Mouse (Mus musculus) macrophage (primary cell): Measurements from ENCODE around the gene Dnajc25. TPM values are rescaled to one million over a fixed set of nuclear protein-coding genes. Genes with fewer than 3 reads are reported as not detected.
A peak's percentile ranks its signal among the peaks of the same experiment; 100 is the strongest.

ENCODE experiments used
- H3K27ac ChIP-seq: fragments of 350-480 bp; formaldehyde crosslinking; 2 replicates; pipeline ENCODE4 v1.9.0; 2021
- H3K36me3 ChIP-seq: fragments of 350-480 bp; formaldehyde crosslinking; 2 replicates; pipeline ENCODE4 v1.9.0; 2021; ENCODE audit errors: inconsistent target
- H3K4me3 ChIP-seq: fragments of 350-480 bp; formaldehyde crosslinking; 2 replicates; pipeline ENCODE4 v1.9.0; 2021; ENCODE audit errors: inconsistent target
- H3K79me2 ChIP-seq: fragments of 350-480 bp; formaldehyde crosslinking; 2 replicates; pipeline ENCODE4 v1.9.0; 2021; ENCODE audit errors: inconsistent target
- WGBS: methylation state at CpG from one replicate; pipeline ENCODE4 v1.1.7; 2026; ENCODE audit warnings: inconsistent platforms; ENCODE audit not compliant: missing documents; 5-methylcytosine and 5-hydroxymethylcytosine counted together
- polyA plus RNA-seq: library from polyadenylated mRNA; stranded (reverse); fragments of 250-400 nt; gene quantifications from 3 replicates; pipeline ENCODE4 v1.2.4, GENCODE M21; 2018; ENCODE audit warnings: inconsistent platforms

Gene Dnajc25
- polyA plus RNA-seq, 1 experiment from 2014 or later = 11.2 TPM

DNA sequence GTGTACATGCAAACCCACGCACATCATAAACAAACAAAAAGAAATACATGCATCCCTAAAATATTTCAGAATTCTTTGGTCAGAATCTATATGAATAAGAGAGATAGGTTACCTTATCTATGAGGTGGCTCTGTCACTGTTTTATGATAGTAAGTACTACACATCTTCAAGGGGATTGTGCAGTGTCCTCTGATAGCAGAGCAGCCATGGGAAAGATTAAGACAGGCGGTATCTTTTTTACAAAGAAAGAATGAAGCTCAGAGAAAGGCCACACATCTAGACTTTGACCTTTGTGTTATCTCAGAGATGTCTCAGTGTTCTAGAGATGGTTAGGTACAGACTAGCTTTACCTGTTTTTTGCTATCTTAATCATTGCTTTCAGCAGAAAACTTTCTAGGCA is 22.1 kb downstream of the Dnajc25 start:
- Histone ChIP-seq H3K4me3 (no peak overlapping the region), H3K27ac (no peak overlapping the region), H3K36me3 (peaks cover 26% of the 10 kb centered on the region), H3K79me2 (peaks cover 23% of the 10 kb centered on the region)
- WGBS = 100% methylated on average over 2 of the region's 2 CpGs

DNA sequence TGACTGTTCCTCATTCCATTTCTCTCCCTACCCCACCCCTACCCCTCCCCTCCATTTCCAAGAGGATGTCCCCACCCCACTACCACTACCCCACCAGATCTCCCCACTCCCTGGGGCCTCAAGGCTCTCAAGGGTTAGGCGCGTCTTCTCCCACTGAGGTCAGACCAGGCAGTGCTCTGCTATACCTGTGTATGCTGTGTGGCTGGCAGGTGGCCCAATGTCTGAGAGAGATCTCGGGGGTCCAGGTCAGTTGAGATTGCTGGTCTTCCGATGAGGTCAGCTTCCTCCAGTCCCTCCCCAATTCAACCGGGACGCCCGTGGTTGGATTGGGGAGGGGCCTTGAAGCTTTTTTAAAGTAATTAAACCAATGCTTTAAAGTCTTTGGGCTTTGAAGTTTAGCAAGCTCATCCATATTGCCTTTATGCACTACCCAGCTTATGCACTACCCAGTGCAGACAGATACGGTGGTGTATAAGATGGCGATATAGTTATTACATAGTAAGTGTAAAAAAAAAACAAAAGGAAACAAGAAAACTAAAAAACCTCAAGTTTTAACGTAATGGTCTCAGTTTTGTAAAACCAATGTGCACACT is 39.6 kb downstream of the Dnajc25 start:
- peaks cover 11% of the 10 kb centered on the region; the same call in 1 of the 2 replicates for H3K79me2 ChIP-seq
- H3K27ac ChIP-seq = no peak overlapping the region
- peak overlapping the region; percentile 16; the same call in 1 of the 2 replicates for H3K4me3 ChIP-seq
- H3K36me3 ChIP-seq = no peaks in the 10 kb centered on the region
- 75% methylated on average over 10 of the region's 10 CpGs for WGBS

DNA sequence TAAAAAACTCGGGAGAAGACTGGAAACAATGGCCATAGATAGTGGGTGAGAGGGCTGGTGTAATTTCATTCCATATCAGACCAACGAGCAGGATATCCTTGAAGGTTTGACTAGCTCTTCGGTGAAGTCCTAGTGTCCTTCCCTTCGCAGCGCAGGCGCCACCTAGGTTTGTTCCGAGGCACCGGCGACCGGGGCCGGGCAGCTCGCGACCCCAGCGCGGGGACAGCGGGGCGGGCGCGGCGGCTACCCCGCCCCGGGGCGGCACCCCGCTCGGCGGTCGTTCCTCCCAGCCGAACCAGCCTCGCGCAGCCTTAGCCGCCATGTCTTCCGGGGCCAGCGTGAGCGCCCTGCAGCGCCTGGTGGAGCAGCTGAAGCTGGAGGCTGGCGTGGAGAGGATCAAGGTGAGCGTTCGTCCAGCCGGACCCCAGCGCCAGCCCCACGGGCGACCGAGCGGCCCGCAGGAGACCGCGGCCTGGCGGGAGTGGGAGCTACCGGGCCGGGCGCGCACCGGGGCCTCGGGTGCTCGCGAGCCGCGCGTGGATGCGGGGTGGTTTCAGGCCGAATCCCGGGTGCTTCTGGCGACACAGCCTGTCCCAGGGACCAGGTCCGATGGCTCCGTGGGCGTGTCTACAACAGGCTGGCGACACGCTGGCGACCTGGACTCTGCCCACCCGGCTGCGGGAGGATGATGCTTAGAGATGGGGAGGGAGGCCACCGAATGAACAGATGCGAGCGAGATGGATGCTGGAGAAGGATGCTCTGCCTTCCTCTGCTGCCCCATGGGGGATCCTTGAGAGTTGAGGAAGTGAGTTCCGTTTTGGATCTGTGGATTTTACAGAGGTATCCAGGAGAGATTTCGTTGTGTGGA is 40.3 kb downstream of the Dnajc25 start, which contains the start of gene Gng10:
Gng10 (plus strand) TSS at position 171 of the 868 bp plus-strand sequence.
- Histone ChIP-seq H3K4me3 (peak within 1 kb of the TSS; percentile 51), H3K27ac (peak within 1 kb of the TSS; percentile 61; the same call in 1 of the 2 replicates), H3K79me2 (peaks cover 11% of the 10 kb centered on the region; the same call in 1 of the 2 replicates)

DNA sequence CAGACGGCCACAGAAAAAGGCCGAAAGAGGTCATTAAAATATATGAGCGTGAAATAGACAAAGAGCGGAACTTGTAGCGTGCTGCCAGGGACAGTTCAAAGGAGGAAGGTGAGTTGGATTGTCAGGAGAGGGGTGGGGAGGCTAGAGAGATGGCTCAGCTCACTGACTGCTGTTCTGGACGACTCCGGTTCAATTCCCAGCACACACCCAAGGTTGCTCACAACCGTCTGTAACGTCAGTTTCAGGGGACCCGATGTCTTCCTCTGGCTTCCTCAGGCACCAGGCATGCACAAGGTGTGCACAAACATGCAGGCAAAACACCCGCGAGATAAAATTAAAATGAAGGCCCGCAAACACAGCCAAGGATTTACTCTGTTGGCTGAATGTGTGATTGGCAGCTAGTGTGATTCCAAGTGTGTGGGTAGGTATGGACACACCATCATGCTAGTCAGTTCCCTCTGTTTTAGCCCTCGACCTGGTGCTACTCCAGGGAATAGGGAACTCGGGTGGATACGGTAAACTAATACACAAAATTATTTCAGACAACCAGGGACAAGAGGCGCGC is 41.0 kb downstream of the Dnajc25 start:
- Histone ChIP-seq H3K36me3 (no peaks in the 10 kb centered on the region), H3K79me2 (peaks cover 11% of the 10 kb centered on the region; the same call in 1 of the 2 replicates), H3K4me3 (peak overlapping the region; percentile 51), H3K27ac (peak overlapping the region; percentile 61)
- 34% methylated on average over 18 of the region's 18 CpGs for WGBS

More for the DNA sequence above, 40.3 kb downstream of the Dnajc25 start, which contains the start of gene Gng10:
- no peaks in the 10 kb centered on the region for H3K36me3 ChIP-seq
- 6% methylated on average over 69 of the region's 76 CpGs for WGBS

DNA sequence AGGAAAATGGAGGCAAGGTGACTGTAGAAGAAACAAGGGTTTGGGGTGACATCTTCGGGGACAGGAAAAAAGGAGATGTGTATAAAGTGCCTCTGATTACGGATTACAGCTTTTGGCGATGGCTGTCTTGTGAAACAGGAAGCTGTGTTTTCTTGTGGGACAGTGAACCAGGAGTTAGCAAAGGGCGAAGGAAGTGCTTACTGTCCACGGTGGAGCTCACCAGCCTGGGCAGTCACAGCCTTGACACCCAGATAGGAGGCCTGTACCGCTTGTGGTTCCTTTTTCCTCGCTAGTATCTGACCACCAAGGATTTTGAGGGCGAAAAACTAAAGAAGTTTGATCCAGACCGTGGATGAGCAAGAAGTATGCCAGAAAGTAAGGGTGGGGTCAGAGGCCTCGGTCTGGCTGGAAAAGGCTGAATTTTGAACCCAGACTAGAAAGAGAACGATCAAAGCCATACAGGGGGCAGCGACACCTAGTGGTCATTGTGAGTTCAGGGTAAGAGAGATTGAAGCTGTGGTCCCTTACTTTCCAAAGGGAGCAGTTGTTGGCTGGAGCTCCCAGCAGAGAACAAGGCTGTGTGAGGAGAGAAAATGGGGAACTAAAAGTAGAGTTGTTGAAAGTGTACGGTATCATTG is 41.7 kb downstream of the Dnajc25 start:
- H3K27ac ChIP-seq = peak overlapping the region; percentile 61
- peak overlapping the region; percentile 51 for H3K4me3 ChIP-seq
- peaks cover 11% of the 10 kb centered on the region; the same call in 1 of the 2 replicates for H3K79me2 ChIP-seq
- 0 out of 2 replicates have a peak, but pooled peaks cover under 1% of the 10 kb centered on the region for H3K36me3 ChIP-seq
- WGBS = 1% methylated on average over 13 of the region's 13 CpGs

DNA sequence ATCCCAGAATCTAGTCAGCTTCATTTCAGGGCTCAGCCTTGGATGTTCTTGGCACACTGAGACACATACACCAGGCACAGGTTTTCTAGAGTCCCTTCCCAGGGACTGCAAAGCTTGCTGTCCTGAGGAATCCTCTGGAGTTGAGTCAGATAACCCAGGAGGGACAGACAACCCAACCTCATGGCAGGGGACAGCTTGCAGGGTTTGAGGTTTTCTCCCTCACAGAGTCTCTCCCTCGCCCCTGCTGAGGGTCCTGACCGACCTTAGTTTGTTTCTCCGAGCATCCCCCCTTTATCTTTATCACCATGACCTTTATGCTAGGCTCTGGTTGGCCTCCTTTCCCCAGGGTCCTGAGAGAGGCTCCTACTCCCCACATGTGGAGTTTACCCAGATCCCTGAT is 42.7 kb downstream of the Dnajc25 start:
- Histone ChIP-seq H3K27ac (no peak overlapping the region), H3K79me2 (peaks cover 11% of the 10 kb centered on the region; the same call in 1 of the 2 replicates), H3K4me3 (no peak overlapping the region), H3K36me3 (0 out of 2 replicates have a peak, but pooled peaks cover 7% of the 10 kb centered on the region)
- WGBS = 86% methylated on average over 3 of the region's 3 CpGs

DNA sequence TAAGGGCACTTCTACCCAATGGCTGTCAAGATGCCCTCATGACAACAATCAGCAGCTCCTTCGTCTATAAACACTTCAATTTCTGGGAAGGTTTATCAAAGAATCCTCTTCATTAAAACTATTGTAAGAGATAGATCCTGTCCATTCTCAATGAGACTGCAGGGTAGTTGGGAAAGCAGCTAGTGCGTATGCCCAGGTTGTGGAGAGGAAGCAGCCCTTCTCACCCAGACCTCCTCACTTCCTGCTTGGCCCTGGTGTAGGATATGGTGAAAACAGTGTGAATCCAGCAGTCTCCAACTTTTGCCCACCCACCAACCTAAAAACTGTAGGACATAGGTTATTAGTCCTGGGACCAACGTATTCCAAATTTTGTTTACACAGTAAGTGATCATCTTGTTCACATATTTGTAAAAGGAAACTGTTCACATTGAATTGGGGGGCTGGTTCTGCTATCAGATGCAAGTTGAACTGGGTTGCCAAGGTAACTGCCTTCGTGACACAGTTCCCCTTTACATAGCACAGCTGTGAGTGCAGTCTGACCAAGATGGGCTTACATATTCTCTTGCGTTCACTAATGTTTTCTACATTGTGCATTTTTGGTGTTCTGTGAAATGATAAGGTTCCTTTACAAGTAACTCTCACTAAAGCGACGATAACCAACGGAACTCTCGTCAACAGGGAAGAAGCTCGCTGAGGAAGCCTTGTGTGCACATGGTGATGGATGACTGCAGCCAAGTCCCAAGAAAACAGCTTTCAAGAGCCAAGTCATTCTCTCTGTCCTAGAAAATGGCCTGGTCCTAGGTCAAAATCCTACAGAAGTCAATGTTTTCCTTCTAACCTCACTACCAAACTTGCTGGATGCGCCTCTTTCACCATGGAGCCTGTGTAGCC is 45.8 kb downstream of the Dnajc25 start:
- 44% methylated on average over 11 of the region's 11 CpGs for WGBS

DNA sequence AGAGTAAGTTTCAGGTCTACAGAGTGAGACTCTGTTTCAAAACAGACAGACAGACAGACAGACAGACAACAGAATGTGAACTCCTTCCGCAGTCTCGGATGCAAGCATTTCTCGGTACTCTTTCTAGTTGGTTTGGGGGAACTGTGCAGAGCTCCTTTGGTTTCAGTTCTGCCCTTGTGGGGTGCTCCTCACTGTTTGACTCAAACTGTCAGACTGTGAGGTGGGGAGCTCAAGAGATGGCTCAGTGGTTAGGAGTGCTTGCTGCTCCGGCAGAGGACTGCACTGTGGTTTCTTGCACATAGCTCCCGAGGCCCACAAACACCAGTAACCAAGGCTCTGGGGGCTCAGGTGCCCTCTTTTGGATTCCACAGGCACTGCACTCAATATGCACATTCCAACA is 48.2 kb downstream of the Dnajc25 start:
- Histone ChIP-seq H3K79me2 (peaks cover 4% of the 10 kb centered on the region; the same call in 1 of the 2 replicates), H3K27ac (no peak overlapping the region), H3K4me3 (no peak overlapping the region), H3K36me3 (0 out of 2 replicates have a peak, but pooled peaks cover 7% of the 10 kb centered on the region)
- 47% methylated on average over 5 of the region's 5 CpGs for WGBS

More for the DNA sequence above, 45.8 kb downstream of the Dnajc25 start:
- Histone ChIP-seq H3K27ac (no peak overlapping the region), H3K79me2 (peaks cover 11% of the 10 kb centered on the region; the same call in 1 of the 2 replicates), H3K36me3 (0 out of 2 replicates have a peak, but pooled peaks cover 7% of the 10 kb centered on the region), H3K4me3 (no peak overlapping the region)

DNA sequence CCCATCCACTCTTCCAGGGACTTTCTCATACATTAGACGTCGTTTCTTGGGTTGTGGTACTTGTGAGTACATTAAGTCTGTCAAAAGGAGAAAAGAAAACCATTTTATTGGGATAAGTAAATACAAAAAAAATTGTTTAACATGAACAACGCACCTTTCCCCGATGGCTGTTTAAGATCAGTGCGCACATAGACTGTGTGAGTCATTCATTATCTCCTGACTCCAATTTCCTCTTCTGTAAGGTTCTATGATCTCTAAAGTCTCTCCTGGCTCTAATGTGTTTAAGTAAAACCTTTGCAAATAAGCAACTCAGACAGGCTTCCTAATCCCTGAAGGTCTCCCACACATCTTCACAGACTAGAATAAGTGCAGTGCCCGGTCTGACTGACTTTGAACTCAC is 49.0 kb downstream of the Dnajc25 start:
- Histone ChIP-seq H3K79me2 (no peaks in the 10 kb centered on the region; the same call in 1 of the 2 replicates), H3K4me3 (no peak overlapping the region), H3K27ac (no peak overlapping the region), H3K36me3 (0 out of 2 replicates have a peak, but pooled peaks cover 7% of the 10 kb centered on the region)
- WGBS = 96% methylated on average over 6 of the region's 6 CpGs

DNA sequence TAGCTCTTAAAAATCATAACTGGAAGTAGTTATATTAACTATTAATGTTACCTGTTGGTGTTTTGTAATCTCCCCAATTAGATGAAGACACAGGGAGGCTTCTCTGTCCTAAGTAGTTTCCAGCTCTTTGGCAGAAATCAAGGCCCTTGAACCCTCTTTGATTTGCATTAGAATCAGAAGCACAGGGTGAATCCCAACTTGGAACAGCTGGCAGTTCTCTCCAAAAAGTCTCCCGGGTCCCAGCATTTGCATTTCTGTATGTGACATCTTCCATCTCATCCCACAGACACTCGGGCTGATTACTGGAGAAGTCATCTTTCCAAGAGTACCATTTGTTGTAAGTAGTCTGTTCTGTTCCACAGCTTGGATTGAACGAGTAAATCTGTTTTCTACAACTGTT is 52.4 kb downstream of the Dnajc25 start:
- WGBS = 93% methylated on average over 3 of the region's 3 CpGs

DNA sequence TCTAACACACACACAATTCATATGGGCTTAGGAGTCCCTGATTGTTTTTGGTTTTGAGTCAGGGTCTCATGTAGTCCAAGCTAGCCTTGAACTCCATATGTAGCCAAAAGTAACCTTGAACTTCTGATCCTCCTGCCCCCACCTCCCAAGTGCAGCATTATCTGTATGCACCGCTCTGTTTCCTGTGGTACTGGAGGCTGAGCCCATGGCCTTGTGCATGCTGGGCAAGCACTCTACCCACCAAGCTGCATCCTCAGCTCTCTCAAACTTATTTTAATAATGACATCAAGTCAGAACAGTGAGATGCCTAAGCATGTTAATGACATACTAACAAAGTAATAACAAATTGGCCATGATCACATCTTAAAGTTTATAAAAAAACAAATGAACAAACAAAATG is 56.2 kb downstream of the Dnajc25 start:
- WGBS = 86% methylated on average over 1 of the region's 1 CpGs
- no peak overlapping the region for H3K4me3 ChIP-seq
- no peaks in the 10 kb centered on the region for H3K36me3 ChIP-seq
- no peak overlapping the region for H3K27ac ChIP-seq
- H3K79me2 ChIP-seq = no peaks in the 10 kb centered on the region

More for the DNA sequence above, 52.4 kb downstream of the Dnajc25 start:
- Histone ChIP-seq H3K4me3 (no peak overlapping the region), H3K27ac (no peak overlapping the region), H3K36me3 (0 out of 2 replicates have a peak, but pooled peaks cover under 1% of the 10 kb centered on the region), H3K79me2 (no peaks in the 10 kb centered on the region)

DNA sequence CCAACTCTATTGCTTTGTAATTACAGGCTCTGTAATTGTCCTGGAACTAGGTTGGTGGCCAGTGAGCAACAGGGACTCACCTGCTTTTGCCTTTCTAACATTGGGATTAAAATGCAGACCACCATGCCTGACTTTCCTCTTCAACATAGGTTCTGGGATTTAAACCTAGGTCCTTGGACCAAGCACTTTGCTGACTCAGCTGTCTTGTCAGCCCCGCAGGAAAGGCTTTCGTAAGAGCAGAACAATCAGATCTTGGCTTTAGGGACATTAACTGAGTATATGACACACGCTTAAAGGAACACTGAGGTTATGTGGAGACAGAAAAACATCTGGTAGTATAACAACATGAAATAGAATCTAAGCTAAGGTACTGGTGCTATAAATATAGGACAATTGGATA is 63.1 kb downstream of the Dnajc25 start:
- no peak overlapping the region for H3K4me3 ChIP-seq
- no peaks in the 10 kb centered on the region for H3K79me2 ChIP-seq
- 78% methylated on average over 3 of the region's 3 CpGs for whole genome bisulfite sequencing
- no peak overlapping the region for H3K27ac ChIP-seq
- H3K36me3 ChIP-seq = no peaks in the 10 kb centered on the region

DNA sequence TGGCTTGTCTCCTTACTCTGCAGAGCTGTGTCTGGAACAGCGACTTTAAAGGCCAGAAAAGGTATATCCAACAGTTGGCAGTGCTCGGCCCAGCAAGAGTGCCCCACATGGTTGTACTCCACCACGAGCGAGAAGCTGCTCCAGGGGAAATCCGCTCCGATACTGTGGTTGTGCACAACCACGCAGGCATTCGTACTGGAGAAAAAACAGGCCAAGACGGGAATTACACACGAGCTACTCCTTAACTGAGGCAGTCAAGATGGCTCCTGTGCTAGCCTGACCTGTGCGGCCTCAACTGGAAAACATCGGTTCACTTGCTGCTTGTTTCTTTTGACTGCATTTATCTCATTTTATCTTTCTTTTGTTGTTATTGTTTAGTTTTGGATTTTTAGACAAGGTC is 67.7 kb downstream of the Dnajc25 start:
- H3K79me2 ChIP-seq = no peaks in the 10 kb centered on the region
- H3K36me3 ChIP-seq = no peaks in the 10 kb centered on the region
- H3K27ac ChIP-seq = no peak overlapping the region
- no peak overlapping the region for H3K4me3 ChIP-seq
- 96% methylated on average over 12 of the region's 12 CpGs for WGBS
